Mouse (Mus musculus) urinary bladder, postnatal 36 days (tissue): ENCODE results near the gene Degs2.

Experiments used
- DNase-seq, 2 experiments: peaks; one replicate each; pipeline ENCODE4 v3.0.0; 2022; ENCODE audit warnings: low spot score in 2 of 2, mixed read lengths in 1 of 2

Degs2 gene

GRCm38 (mm10) chr12:108651053-108651660, 51.0 kb downstream of the Degs2 start:
- DNase-seq: peak in 1 of 2 experiments; percentile 59

- DNase-seq: no peak
These were observed 54.3 kb downstream of the Degs2 start for GRCm38 (mm10) chr12:108647784-108648183.

- DNase-seq: no peak
These were observed 55.9 kb downstream of the Degs2 start for GRCm38 (mm10) chr12:108646234-108646633.

- no peak for DNase-seq
These were observed 60.1 kb downstream of the Degs2 start for GRCm38 (mm10) chr12:108642019-108642418.

- DNase-seq: no peak
These were observed 63.0 kb downstream of the Degs2 start for GRCm38 (mm10) chr12:108639126-108639525.

- no peak for DNase-seq
These were observed 64.7 kb downstream of the Degs2 start for GRCm38 (mm10) chr12:108637440-108637839.

GRCm38 (mm10) chr12:108635501-108635900, 66.6 kb downstream of the Degs2 start:
- no peak for DNase-seq

GRCm38 (mm10) chr12:108634031-108634430, 68.1 kb downstream of the Degs2 start:
- no peak for DNase-seq

- DNase-seq: no peak
These were observed 69.6 kb downstream of the Degs2 start for GRCm38 (mm10) chr12:108632501-108632900.

- DNase-seq: no peak
These were observed 71.1 kb downstream of the Degs2 start for GRCm38 (mm10) chr12:108630741-108631688.

- no peak for DNase-seq
These were observed 72.6 kb downstream of the Degs2 start for GRCm38 (mm10) chr12:108629556-108629955.
